Mouse (Mus musculus): ENCODE results near the gene Cnr2. TPM values are rescaled to one million over a fixed set of nuclear protein-coding genes. Genes with fewer than 3 reads are reported as not detected.

Gene Cnr2
- 10 to 100 TPM; 16.9 to 20.3 TPM for total RNA-seq (2023)

DNA sequence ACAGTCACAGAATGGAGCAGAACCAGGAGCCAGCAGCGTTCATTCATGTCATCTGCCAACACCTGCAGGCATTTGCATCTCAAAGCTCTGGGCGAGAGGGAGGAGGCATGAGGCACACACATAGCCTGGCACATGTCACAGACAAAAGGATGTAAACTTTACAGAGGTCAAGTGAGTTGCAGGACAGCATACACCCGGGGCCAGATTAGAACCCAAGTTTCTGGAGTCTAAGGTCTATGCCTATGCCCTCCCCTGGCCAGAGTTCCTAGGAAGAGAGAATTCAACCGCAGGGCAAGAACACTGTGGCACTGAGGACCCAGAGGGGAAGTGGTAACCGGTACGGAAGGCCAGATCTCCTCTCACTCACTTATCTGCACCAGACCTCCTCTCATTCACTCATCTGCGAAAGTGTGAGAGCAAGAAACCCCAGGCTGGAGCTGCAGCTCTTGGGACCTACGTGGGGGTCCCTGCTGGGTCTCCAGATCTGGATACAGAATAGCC, at the start of gene Cnr2:
Gene Cnr2, plus strand, starts transcription at position 324 of the 501 bp plus-strand sequence.

DNA sequence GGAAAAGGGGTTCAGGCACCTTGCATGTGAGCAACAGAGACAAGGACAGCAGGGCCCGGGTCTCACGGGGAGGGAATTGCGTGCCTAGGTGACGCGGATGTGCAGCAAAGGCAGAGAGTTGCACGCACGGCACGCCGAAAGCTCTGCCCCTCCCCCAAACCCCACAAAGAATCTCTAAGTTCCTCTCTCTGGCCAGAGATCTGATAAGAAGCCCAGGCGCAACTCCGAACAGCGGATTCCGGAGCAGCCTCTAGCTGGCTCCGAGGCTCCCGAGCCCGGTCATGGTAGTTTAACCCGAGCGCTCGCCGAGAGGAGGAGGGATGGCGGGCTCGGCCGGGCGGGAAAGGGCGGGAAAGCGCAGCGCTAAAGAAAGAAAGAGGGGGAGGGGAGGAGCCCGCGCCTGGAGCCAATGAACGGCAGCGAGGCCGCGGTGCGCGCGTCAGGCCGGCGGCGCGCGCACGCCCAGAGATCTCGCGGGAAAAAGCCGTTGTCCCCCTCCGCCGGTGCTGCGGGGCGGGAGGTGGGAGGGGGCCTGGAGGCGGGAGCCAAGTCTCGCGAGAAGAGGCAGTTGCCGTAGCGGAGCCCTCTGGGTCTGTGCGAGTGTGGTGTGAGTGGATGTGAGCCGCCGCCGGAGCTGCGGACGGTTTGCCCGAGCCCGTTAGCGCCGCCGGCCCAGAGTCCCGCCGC, 39.5 kb upstream of the Cnr2 start, which contains the start of gene Srsf10:
Gene Srsf10, plus strand, starts transcription at position 212 of the 687 bp plus-strand sequence.

DNA sequence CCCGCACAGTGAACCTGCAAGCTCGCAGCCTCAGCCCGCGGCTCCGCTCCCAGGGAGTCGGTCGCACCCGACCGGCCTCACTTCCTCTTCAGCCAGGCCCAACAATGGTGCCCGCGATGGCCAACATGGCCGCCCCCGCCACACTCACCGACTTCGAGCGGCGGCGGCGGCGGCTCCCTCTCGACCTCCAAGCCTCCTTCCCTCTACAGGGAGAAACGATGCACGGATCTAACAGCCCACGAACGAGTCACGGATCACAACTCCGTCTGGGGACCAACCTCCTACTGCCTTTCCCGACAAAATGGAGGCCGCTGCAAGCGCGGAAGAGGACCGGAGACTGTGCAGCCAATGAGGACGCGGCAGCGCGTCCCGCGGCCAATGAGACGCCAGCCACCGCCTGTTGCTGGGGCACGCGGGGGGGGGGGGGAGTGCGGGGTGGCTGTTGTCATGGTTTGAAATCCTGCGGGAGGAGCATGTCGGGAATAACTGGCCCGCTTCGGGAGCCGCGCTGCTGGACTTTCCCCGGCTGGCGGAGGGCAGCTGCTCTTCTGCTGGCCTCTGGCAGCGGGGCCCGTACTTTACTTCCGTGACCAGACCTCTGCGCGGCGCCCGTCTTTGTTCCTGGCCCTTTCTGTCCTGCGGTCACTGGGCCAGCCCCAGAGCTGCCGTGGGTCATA, 21.5 kb upstream of the Cnr2 start, which contains the start of gene Pnrc2:
Gene Pnrc2, minus strand, starts transcription at position 325 of the 677 bp plus-strand sequence.

DNA sequence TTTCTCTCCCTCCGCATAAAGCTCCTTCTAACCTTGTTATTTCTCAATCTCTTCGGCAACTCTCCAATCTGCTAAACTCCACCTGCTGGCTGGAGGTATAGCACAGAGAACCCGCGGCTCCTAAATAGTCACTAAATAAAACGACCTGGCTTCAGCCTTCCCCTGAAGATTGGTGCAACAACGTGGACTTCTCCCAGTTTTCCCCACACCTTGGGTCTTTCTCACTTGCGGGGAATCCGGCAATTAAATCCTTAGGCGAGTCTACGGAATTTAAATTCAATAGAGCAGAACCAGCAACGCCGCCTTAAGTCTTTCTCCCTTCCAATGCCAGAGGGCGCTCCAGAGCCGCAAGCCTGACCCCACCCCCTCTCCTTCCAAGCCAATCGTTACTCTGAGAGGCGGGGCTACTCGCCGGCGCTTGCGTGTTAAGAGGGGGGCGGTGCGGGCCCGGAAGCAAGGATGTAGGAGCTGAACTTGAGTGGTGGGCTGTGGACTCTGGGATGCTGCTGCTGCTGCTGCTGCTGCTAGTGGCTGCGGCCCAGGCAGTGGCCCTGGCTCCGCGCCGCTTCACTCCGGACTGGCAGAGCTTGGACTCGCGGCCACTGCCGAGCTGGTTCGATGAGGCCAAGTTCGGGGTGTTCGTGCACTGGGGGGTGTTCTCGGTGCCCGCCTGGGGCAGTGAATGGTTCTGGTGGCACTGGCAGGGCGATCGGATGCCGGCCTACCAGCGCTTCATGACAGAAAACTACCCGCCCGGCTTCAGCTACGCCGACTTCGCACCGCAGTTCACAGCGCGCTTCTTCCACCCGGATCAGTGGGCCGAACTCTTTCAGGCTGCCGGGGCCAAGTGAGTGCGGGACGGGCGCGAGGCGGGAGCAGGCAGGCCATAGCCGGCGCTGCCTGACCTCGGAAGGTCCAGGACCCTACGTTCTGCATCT, 25.4 kb downstream of the Cnr2 start, which contains the start of gene Fuca1:
Gene Fuca1, plus strand, starts transcription at position 432 of the 938 bp plus-strand sequence.

DNA sequence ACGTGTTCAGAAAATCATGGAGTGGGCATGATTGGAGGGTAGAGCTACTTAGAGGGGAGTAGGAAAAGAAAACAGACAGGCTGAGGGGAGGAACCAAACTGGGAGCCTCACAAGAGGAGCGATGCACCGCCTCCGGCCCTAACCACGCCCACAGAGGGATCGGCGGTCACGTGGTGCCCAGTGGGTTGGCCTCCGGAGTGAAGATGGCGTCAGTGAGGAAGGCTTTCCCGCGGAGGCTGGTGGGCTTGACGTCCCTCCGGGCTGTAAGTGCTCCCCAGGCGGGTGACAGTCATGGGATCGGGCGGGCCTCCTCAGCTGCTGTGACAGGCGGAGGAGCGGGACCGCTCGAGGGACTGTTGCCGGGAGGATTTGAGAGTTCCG, 51.1 kb downstream of the Cnr2 start, which contains the start of gene Hmgcl:
Gene Hmgcl, plus strand, starts transcription at position 171 of the 381 bp plus-strand sequence.

DNA sequence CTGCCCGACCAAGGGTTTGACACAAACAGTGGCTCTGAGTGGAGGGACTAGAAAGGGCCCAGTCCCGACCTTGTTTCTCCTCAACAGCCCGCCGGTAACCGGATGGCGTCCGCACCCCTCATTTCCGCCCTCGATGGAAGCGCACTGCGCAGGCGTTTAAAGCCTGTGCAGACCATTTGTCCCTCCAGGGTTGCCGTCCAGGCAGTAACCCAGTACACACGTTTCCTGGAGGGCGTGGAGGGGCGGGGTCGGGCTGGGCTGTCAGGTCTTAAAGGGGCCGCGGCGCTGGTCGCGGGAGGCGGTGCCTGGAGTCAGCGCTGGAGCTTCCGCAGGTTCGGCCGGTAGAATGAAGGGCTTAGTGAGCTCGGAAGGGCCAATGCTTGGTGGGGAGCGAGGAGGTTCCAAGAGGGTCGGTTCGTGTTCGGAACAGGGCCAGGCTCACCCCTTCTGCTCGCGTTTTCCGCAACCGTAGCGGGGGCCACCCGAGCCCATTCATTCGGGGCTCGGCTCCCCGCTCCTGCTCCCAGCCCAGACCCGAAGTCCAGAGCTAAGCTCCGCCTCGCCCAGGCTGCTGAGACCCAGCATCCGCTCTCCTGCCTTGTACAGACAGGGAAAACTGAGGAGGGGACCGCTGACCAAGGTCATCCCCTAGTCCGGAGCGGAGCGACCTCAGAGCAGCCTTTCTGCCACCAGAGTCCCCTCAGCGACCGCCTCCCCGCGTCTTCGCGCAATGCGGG, 68.4 kb downstream of the Cnr2 start, which contains the start of gene Gale:
Gene Gale, plus strand, starts transcription at position 271 of the 737 bp plus-strand sequence.

Other genes starting within 250 kb of the Cnr2 start
- under 1 TPM in 1 of 2 experiments, not detected in 1; 0.73 TPM for gene Ifnlr1, start 209.1 kb upstream of the Cnr2 start, total RNA-seq (2023)
- not detected for gene Il22ra1, start 167.2 kb upstream of the Cnr2 start, total RNA-seq (2023)
- under 1 TPM in 1 of 2 experiments, not detected in 1; 0.24 TPM for gene Myom3, start 135.7 kb upstream of the Cnr2 start, total RNA-seq (2023)
- 100 to 1,000 TPM; 100 to 109 TPM for gene Srsf10, start 39.6 kb upstream of the Cnr2 start, total RNA-seq (2023)
- 100 to 1,000 TPM; 137 to 150 TPM for gene Pnrc2, start 21.5 kb upstream of the Cnr2 start, total RNA-seq (2023)
- 100 to 1,000 TPM; 186 to 202 TPM for gene Fuca1, start 25.3 kb downstream of the Cnr2 start, total RNA-seq (2023)
- 10 to 100 TPM; 59.2 to 65.1 TPM for gene Hmgcl, start 51.1 kb downstream of the Cnr2 start, total RNA-seq (2023)
- gene Gale, start 68.3 kb downstream of the Cnr2 start, total RNA-seq (2023) = 1 to 10 TPM; 7.9 to 9.4 TPM
- 10 to 100 TPM; 93.1 to 95.1 TPM for gene Lypla2, start 77.2 kb downstream of the Cnr2 start, total RNA-seq (2023)
- 10 to 100 TPM; 23.2 to 23.9 TPM for gene Pithd1, start 91.9 kb downstream of the Cnr2 start, total RNA-seq (2023)
- 10 to 100 TPM; 67.4 to 70.3 TPM for gene Eloa, start 126.4 kb downstream of the Cnr2 start, total RNA-seq (2023)
- gene Rpl11, start 158.0 kb downstream of the Cnr2 start, total RNA-seq (2023) = 100 to 1,000 TPM; 643 to 744 TPM
- gene Id3, start 248.1 kb downstream of the Cnr2 start, total RNA-seq (2023) = 10 to 100 TPM; 38.4 to 43.4 TPM